Mouse (Mus musculus) liver, adult 2 months (tissue): Measurements from ENCODE around the gene Inpp5a. TPM values are rescaled to one million over a fixed set of nuclear protein-coding genes. Genes with fewer than 3 reads are reported as not detected.

Experiments used
- DNase-seq: peaks from one replicate; pipeline ENCODE4 v3.0.0-alpha.2; 2011; ENCODE audit warnings: low read depth, low spot score; ENCODE audit errors: extremely low read depth
- H3K27ac ChIP-seq: fragments of 200-500 bp; replicated peaks from 2 replicates; pipeline ENCODE4 v1.5.1; 2012; ENCODE audit warnings: low read depth, mild to moderate bottlenecking, control low read depth, inconsistent platforms, low read length; ENCODE audit not compliant: insufficient read depth
- H3K27me3 ChIP-seq: fragments of 200-500 bp; 2 replicates; pipeline ENCODE4 v1.6.1; 2012; ENCODE audit warnings: mild to moderate bottlenecking, moderate library complexity, low read length, inconsistent platforms; ENCODE audit not compliant: control insufficient read depth, insufficient read depth
- H3K36me3 ChIP-seq: fragments of 200-500 bp; 2 replicates; pipeline ENCODE4 v1.6.1; 2012; ENCODE audit warnings: low read length, inconsistent platforms; ENCODE audit not compliant: control insufficient read depth, insufficient read depth
- H3K4me1 ChIP-seq: fragments of 200-500 bp; 2 replicates; pipeline ENCODE4 v1.6.1; 2011; ENCODE audit warnings: low read length; ENCODE audit not compliant: control insufficient read depth, insufficient read depth
- H3K4me3 ChIP-seq: fragments of 200-500 bp; 2 replicates; pipeline ENCODE4 v1.5.1; 2011; ENCODE audit warnings: low read depth, mild to moderate bottlenecking, control low read depth, low read length, moderate library complexity; ENCODE audit not compliant: insufficient read depth
- H3K79me2 ChIP-seq: fragments of 200-500 bp; 2 replicates; pipeline ENCODE4 v1.6.1; 2012; ENCODE audit warnings: inconsistent platforms, mild to moderate bottlenecking, low read length, moderate library complexity; ENCODE audit not compliant: control insufficient read depth, insufficient read depth
- H3K9ac ChIP-seq: fragments of 200-500 bp; 2 replicates; pipeline ENCODE4 v1.6.1; 2012; ENCODE audit warnings: low read depth, mild to moderate bottlenecking, control low read depth, inconsistent platforms, low read length
- CTCF ChIP-seq: fragments of 200-500 bp; IDR thresholded peaks from 2 replicates; pipeline ENCODE4 v1.5.1; 2011; ENCODE audit warnings: low read depth, low read length, control low read depth
- POLR2A ChIP-seq: fragments of 200-500 bp; IDR thresholded peaks from 2 replicates; pipeline ENCODE4 v1.6.1; 2011; ENCODE audit warnings: low read length, control low read depth; ENCODE audit not compliant: insufficient read depth; ENCODE audit errors: extremely low read depth
- WGBS: fragments of 180-500 bp; shearing (Covaris S2); methylation state at CpG from one replicate; pipeline ENCODE4 v1.1.7; 2018; 5-methylcytosine and 5-hydroxymethylcytosine counted together
- polyA plus RNA-seq: library from polyadenylated mRNA; depleted of rRNA; stranded (reverse); fragments of >200 nt; gene quantifications from 2 replicates; pipeline ENCODE4 v1.2.3, GENCODE M21; 2012
- total RNA-seq: library from RNA; depleted of rRNA; stranded (reverse); fragments of >200 nt; gene quantifications from 2 replicates; pipeline ENCODE4 v1.2.3, GENCODE M21; 2014

Inpp5a gene
- total and polyA plus RNA-seq, 2 experiments = 8.4 to 8.8 TPM

DNA sequence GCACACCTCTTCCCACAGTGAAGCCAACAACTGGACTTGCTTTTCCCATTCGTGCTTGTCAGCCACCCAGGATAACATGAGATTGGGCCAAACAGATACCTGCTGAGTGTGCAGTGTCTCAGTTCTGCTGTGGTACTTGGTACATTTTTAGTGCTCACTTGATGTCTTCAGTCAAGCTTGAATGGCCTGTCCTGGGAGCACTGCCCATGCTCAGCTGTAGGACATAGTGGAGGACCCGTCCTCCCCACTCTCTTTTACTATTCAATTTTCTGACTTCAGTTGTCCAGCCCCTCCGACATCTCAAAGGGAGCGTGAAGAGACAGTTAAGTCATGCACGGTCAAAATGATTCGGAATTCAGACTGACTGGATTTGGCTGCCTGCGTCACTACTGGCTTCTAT is 115.2 kb downstream of the Inpp5a start:
- 91% methylated on average over 7 of the region's 7 CpGs for WGBS
- no peak for TF ChIP-seq POLR2A
- TF ChIP-seq CTCF = no peak
- Histone ChIP-seq H3K36me3 (no peaks in the 10 kb centered on the region), H3K27ac (no peak overlapping the region), H3K9ac (no peak overlapping the region), H3K27me3 (no peaks in the 10 kb centered on the region), H3K79me2 (no peaks in the 10 kb centered on the region), H3K4me3 (no peak overlapping the region), H3K4me1 (no peaks in the 10 kb centered on the region)
- DNase-seq = no peak

DNA sequence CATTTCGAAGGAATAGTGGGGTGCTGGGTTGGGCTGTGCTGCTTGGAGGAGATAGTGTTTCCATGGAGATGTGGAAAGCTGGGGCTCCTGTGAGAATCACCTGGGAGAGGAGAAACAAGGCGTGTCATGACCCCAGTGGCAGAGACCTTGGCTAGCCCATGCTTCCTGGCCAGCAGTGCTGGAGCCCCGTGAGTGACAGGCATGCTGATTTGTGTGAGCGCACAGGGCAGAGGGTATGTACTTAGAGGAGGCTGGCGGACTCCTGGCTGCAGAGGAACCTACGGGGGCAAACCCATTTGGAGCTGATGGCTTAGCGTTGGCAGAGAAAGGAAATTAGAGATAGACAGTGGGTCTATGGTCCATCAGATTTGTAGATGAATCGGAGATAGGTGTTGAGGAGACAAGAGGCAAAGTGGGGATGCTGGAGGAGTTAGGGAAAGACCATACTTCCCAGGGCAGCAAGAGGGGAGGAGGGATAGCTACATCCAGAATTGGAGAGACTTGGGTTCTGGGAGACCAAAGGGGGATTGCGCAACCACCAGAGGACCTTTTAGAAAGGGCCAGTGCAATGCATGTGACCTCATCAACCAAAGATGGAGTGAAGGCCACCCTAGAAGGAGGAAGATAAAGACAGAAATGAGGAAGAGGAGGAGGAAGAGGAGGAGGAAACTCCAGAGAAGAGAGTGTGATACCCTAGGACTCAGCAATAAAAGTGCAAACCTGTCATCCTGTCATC is 117.9 kb downstream of the Inpp5a start:
- H3K27ac ChIP-seq = no peak overlapping the region
- H3K27me3 ChIP-seq = no peaks in the 10 kb centered on the region
- H3K9ac ChIP-seq = no peak overlapping the region
- no peak for DNase-seq
- H3K79me2 ChIP-seq = no peaks in the 10 kb centered on the region
- WGBS = 72% methylated on average over 9 of the region's 9 CpGs
- TF ChIP-seq CTCF = no peak
- no peak for TF ChIP-seq POLR2A
- no peak overlapping the region for H3K4me3 ChIP-seq
- no peaks in the 10 kb centered on the region for H3K36me3 ChIP-seq
- H3K4me1 ChIP-seq = no peaks in the 10 kb centered on the region

DNA sequence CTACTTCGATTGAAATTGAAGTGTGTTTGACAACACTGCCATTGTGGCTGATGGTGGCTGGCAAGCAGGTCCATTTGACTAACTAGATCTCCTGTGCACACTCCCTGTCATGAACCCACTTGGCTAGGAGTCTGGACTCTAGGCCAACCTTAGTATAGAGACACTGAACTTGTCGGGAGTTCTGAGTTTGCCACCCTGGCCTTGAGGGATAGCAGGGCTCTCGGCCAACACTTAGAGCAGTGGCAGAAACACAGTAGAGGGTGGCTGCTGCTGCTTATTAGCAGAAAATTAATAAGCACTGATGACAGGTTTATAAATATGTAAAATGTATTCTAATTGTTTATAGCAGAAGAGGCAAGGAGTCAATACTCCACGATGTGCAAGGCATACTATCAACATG is 120.0 kb downstream of the Inpp5a start:
- H3K4me1 ChIP-seq = no peaks in the 10 kb centered on the region
- no peak for DNase-seq
- H3K79me2 ChIP-seq = no peaks in the 10 kb centered on the region
- H3K9ac ChIP-seq = no peak overlapping the region
- TF ChIP-seq CTCF (no peak), POLR2A (no peak)
- H3K27me3 ChIP-seq = no peaks in the 10 kb centered on the region
- 77% methylated on average over 4 of the region's 4 CpGs for WGBS
- H3K27ac ChIP-seq = no peak overlapping the region
- no peaks in the 10 kb centered on the region for H3K36me3 ChIP-seq
- H3K4me3 ChIP-seq = no peak overlapping the region

DNA sequence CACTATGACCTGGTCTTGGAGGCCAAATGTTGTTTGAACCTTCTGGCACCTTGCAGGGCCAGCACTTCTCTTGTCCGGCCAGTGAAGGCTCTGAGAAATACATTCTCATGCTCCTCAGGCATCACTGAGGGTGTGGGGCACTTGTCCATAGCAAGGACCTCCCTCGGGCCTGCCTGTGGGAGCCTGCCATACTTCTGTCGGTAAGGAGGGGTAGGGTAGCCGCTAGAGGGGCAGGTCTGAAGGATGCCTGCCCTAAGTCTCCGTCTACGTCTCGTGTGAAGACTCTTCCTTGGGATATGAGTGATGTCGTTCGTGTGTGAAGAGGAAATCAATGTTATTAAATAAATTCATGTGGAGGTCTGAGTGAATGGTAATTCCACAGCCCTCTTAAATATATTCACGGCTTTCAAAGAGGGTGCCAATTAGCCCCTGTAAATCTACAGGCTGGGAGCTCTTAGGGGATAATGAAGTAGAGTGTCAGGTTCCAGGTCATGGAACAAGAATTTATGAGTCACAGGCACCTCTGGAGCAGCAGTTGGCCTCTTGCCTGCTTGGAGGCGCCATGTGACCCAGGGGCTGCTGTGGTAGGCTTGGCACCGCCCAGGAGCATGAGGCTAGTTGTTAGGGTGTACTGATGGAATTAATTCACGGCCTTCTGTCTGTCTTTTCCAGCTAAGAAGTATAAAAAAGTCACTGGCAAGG is 127.2 kb downstream of the Inpp5a start:
- DNase-seq = no peak
- Histone ChIP-seq H3K4me3 (no peak overlapping the region), H3K9ac (no peak overlapping the region), H3K4me1 (no peaks in the 10 kb centered on the region), H3K36me3 (no peaks in the 10 kb centered on the region), H3K79me2 (no peaks in the 10 kb centered on the region), H3K27me3 (no peaks in the 10 kb centered on the region), H3K27ac (no peak overlapping the region)
- TF ChIP-seq POLR2A = no peak
- no peak for TF ChIP-seq CTCF
- 94% methylated on average over 13 of the region's 13 CpGs for WGBS

DNA sequence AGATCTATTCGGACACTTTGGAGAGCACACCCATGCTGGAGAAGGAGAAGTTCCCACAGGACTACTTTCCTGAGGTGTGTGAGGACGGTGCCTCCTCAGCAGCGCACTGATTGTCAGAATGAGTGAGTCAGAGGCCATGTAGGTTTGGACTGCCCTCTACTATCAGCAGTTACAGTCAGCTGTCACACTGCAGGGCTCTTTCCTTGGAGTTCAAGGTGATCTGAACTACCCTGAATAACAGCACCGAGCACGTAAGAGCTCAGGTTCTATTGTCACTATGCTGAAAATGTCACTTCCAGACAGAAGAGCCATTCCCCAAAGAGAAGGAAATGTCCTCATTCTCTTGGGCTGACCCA is 127.7 kb downstream of the Inpp5a start:
- Histone ChIP-seq H3K9ac (no peak overlapping the region), H3K36me3 (no peaks in the 10 kb centered on the region), H3K27ac (no peak overlapping the region), H3K4me3 (no peak overlapping the region), H3K4me1 (no peaks in the 10 kb centered on the region), H3K79me2 (no peaks in the 10 kb centered on the region), H3K27me3 (no peaks in the 10 kb centered on the region)
- DNase-seq = no peak
- TF ChIP-seq CTCF (no peak), POLR2A (no peak)
- 94% methylated on average over 5 of the region's 5 CpGs for WGBS

DNA sequence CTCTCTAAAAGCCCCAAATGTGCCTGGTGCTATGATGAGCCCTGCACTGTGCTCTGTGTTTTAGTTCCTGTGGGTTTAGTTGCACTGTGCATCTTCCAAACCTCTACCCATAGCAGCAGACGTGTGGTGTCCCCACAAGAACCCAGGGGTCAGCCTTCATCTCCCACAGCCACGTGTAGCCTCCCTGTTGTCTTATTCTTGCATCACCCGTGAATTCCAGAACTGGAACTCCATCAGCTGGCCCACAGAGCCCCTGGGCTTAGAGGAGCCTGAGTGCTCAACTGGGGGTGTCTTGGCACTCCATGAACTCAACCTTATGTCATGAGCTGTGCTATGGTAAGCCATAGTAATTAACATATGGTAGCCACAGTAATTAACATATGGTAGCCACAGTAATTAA is 129.4 kb downstream of the Inpp5a start:
- H3K27me3 ChIP-seq = no peaks in the 10 kb centered on the region
- H3K36me3 ChIP-seq = no peaks in the 10 kb centered on the region
- H3K27ac ChIP-seq = no peak overlapping the region
- H3K4me1 ChIP-seq = no peaks in the 10 kb centered on the region
- H3K79me2 ChIP-seq = no peaks in the 10 kb centered on the region
- DNase-seq = no peak
- 82% methylated on average over 3 of the region's 3 CpGs for WGBS
- no peak overlapping the region for H3K9ac ChIP-seq
- no peak for TF ChIP-seq POLR2A
- TF ChIP-seq CTCF = no peak
- no peak overlapping the region for H3K4me3 ChIP-seq
